Mouse (Mus musculus): ENCODE data around the gene Nudc. TPM values are rescaled to one million over a fixed set of nuclear protein-coding genes. Genes with fewer than 3 reads are reported as not detected.
A peak's percentile ranks its signal among the peaks of the same experiment; 100 is the strongest.

The Nudc gene
- polyA plus RNA-seq, 1 experiment = 61.4 TPM

DNA sequence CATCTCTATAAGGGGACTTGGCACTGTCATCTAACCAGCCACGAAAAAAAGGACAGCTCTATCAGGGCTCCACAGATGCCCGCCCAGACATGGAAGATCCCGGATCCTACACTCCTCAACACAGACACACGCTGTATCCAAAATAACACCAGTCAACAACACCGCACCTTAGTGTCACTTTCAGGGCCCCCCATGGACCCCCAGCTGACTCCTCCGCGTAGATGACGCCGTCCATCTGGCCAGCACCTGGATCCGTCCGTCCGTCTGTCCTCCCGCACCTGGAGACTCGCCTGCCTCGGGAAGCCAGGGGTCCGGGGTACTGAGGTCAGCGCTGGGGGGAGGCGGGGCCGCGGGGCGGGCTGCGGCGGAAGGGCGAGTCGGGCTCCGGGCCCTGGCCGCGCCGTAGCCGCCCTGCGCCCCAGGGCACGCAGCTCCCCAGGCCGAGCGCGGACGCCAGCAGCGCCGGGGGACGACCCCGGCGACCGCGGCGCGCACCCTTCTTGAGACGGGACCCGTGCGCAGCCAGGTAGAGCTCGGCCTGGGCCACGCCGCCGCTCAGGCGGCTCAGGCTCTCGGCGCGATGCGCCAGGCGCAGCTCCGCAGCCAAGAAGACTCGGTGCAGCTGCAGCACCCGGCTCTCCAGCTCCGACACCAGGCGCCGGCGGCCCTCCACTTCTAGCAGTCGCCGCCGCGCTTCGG lies 48.2 kb downstream of the Nudc start:
- TF ChIP-seq CTCF (conservative IDR thresholded peaks at IDR 0.05; ENCODE audit: insufficient read depth, insufficient read length, low read depth, low read length) (no peak), POLR2A (IDR thresholded peaks at IDR 0.05; ENCODE audit: low read depth, low read length) (no peak)
- H3K4me1 ChIP-seq (ENCODE audit: control insufficient read depth, insufficient read depth, low read length) = 0 out of 2 replicates have a peak, but pooled peaks cover 6% of the 10 kb centered on the region
- H3K27ac ChIP-seq (ENCODE audit: insufficient read depth, low read depth, low read length) = no peak overlapping the region
- no peaks in the 10 kb centered on the region; the same call in 1 of the 2 replicates for H3K27me3 ChIP-seq (replicated peaks; ENCODE audit: control insufficient read depth, insufficient read depth, low read length)
- peak; percentile 28 for DNase-seq
- H3K36me3 ChIP-seq (ENCODE audit: control insufficient read depth, insufficient read depth, low read length) = no peaks in the 10 kb centered on the region
- 3% methylated on average over 70 of the region's 70 CpGs for WGBS
- H3K4me3 ChIP-seq (ENCODE audit: insufficient read depth, low read depth, low read length) = peak overlapping the region; percentile 59

DNA sequence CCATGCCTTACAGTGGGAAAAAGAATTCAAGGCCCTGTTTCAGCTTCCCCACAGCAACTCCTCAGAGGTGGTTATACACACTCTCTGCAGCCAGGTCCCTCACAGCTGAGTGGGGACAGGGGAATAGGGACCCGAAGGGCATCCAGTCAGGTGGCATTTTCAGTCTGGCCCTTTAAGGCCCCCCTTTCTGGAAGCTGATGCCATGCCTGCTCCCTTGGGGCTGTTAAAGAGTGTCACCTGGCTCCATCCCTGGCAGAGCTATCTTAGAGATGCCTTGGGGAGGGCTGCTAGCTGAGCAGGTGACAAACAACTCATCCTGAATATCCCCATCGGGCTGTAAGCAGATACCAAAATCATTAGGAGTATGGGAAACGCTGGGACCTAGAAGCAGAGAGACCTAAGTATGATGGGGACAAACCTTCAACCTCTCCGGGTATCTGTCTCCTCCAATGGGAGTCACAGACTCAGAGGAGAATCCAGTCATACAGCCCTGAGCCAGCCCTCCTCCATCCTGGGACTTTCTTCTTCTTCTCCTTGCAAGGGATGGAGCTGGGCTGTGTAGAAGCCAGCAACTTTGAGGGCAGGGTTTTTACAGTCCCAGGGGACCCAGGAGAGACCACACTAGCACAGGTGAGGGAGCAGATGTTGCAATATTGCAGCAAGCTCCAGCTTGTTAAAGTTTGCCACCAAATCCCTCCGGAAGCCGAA lies 48.9 kb downstream of the Nudc start:
- Histone ChIP-seq H3K27me3 (replicated peaks; ENCODE audit: control insufficient read depth, insufficient read depth, low read length) (no peaks in the 10 kb centered on the region; the same call in 1 of the 2 replicates), H3K4me1 (ENCODE audit: control insufficient read depth, insufficient read depth, low read length) (peaks cover 6% of the 10 kb centered on the region; the same call in 1 of the 2 replicates), H3K27ac (ENCODE audit: insufficient read depth, low read depth, low read length) (no peak overlapping the region), H3K4me3 (ENCODE audit: insufficient read depth, low read depth, low read length) (no peak overlapping the region), H3K36me3 (ENCODE audit: control insufficient read depth, insufficient read depth, low read length) (no peaks in the 10 kb centered on the region)
- WGBS = 43% methylated on average over 6 of the region's 6 CpGs
- DNase-seq = no peak
- no peak for TF ChIP-seq CTCF (conservative IDR thresholded peaks at IDR 0.05; ENCODE audit: insufficient read depth, insufficient read length, low read depth, low read length)
- no peak for TF ChIP-seq POLR2A (IDR thresholded peaks at IDR 0.05; ENCODE audit: low read depth, low read length)

DNA sequence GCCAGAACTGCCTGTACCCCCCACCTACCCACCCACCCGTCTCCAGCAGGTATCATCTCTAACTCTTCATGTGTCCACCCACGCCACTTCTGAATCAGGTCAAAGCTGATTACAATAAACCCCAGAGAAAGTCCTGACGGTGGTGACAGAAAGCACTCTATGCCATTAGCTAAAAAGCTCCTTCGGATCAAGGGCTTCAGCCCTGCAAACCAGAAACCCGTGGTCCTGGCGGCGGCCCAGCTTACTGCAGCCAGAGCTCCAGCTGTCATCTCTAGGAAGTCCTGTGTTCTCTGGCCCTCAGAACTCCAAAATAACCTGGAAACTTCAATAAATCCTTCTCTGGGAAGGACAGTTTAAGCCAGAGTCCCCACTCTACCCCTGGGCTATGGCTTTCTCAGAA lies 50.1 kb downstream of the Nudc start:
- Histone ChIP-seq H3K27ac (ENCODE audit: insufficient read depth, low read depth, low read length) (no peak overlapping the region), H3K36me3 (ENCODE audit: control insufficient read depth, insufficient read depth, low read length) (no peaks in the 10 kb centered on the region), H3K27me3 (replicated peaks; ENCODE audit: control insufficient read depth, insufficient read depth, low read length) (no peaks in the 10 kb centered on the region; the same call in 1 of the 2 replicates), H3K4me1 (ENCODE audit: control insufficient read depth, insufficient read depth, low read length) (peaks cover 6% of the 10 kb centered on the region; the same call in 1 of the 2 replicates), H3K4me3 (ENCODE audit: insufficient read depth, low read depth, low read length) (no peak overlapping the region)
- peak; percentile 57 for DNase-seq
- 55% methylated on average over 7 of the region's 7 CpGs for WGBS
- TF ChIP-seq POLR2A (IDR thresholded peaks at IDR 0.05; ENCODE audit: low read depth, low read length) (no peak), CTCF (conservative IDR thresholded peaks at IDR 0.05; ENCODE audit: insufficient read depth, insufficient read length, low read depth, low read length) (no peak)

DNA sequence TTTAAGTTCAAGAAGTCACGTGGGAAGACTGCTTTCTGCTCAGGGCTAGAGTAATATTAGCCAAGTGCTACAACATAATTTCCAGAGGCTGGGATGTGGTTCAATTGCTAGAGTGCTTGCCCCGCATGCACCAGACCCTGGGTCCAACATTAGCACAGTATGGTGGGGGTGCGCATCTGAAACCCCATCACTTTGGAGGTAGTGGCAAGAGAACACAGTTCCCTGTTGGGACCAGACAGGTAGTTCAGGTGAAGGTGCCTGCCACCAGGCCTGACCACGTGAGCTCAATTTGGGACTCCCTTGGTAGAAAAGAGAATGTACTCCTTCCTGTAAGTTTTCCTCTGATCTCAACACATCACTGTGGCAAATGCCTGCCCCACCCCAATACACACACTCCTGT lies 50.9 kb downstream of the Nudc start:
- Histone ChIP-seq H3K27ac (ENCODE audit: insufficient read depth, low read depth, low read length) (no peak overlapping the region), H3K4me1 (ENCODE audit: control insufficient read depth, insufficient read depth, low read length) (peaks cover 6% of the 10 kb centered on the region; the same call in 1 of the 2 replicates), H3K27me3 (replicated peaks; ENCODE audit: control insufficient read depth, insufficient read depth, low read length) (no peaks in the 10 kb centered on the region; the same call in 1 of the 2 replicates), H3K4me3 (ENCODE audit: insufficient read depth, low read depth, low read length) (no peak overlapping the region), H3K36me3 (ENCODE audit: control insufficient read depth, insufficient read depth, low read length) (no peaks in the 10 kb centered on the region)
- 57% methylated on average over 4 of the region's 4 CpGs for WGBS
- TF ChIP-seq POLR2A (IDR thresholded peaks at IDR 0.05; ENCODE audit: low read depth, low read length) (no peak), CTCF (conservative IDR thresholded peaks at IDR 0.05; ENCODE audit: insufficient read depth, insufficient read length, low read depth, low read length) (no peak)
- no peak for DNase-seq

DNA sequence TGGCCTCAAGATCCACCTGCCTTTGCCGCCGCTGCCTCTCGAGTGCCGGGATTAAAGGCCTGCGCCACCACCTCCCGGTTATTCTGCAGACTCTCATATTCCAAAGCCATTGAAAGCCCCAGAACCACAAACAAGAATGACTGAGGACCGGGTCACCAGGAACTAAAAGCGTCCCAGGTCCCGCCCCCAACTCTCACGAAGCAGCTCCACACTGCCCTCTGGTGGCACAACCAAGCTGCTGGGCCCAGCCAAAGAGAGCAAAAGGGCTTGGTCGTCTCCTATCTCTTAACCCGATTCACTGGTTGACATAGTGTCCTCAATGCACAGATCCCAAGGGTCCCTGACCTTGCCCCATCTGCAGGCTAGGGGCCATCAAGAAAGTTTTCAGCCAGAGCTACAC lies 51.4 kb downstream of the Nudc start:
- WGBS = under 1% methylated on average over 12 of the region's 12 CpGs
- H3K4me3 ChIP-seq (ENCODE audit: insufficient read depth, low read depth, low read length) = peak overlapping the region; percentile 44
- peak overlapping the region; percentile 79 for H3K27ac ChIP-seq (ENCODE audit: insufficient read depth, low read depth, low read length)
- TF ChIP-seq CTCF (conservative IDR thresholded peaks at IDR 0.05; ENCODE audit: insufficient read depth, insufficient read length, low read depth, low read length) = peak; percentile 87
- no peak for TF ChIP-seq POLR2A (IDR thresholded peaks at IDR 0.05; ENCODE audit: low read depth, low read length)
- peaks cover 6% of the 10 kb centered on the region; the same call in 1 of the 2 replicates for H3K4me1 ChIP-seq (ENCODE audit: control insufficient read depth, insufficient read depth, low read length)
- DNase-seq = peak; percentile 94
- H3K27me3 ChIP-seq (replicated peaks; ENCODE audit: control insufficient read depth, insufficient read depth, low read length) = no peaks in the 10 kb centered on the region; the same call in 1 of the 2 replicates
- H3K36me3 ChIP-seq (ENCODE audit: control insufficient read depth, insufficient read depth, low read length) = no peaks in the 10 kb centered on the region

DNA sequence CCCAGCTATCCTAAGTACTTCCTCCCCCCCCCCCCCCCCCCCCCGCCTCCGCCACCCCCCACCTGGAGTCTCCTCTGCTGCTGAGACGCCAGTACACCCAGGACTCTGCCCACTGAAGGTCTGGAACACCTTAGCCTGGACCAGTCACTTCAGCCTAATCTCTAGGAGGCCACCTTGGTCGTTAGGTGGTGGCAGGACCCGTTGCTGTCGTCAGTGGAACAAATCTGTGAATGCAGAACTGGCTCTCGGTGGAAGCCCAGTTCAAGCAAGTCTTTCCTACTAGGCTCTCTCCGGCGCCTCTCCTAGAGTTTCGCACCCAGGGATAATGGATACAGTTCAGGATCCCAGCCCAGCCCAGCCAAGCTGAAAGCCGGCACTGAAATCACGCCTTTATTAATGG lies 51.9 kb downstream of the Nudc start:
- Histone ChIP-seq H3K27ac (ENCODE audit: insufficient read depth, low read depth, low read length) (peak overlapping the region; percentile 79), H3K27me3 (replicated peaks; ENCODE audit: control insufficient read depth, insufficient read depth, low read length) (no peaks in the 10 kb centered on the region; the same call in 1 of the 2 replicates), H3K36me3 (ENCODE audit: control insufficient read depth, insufficient read depth, low read length) (no peaks in the 10 kb centered on the region), H3K4me1 (ENCODE audit: control insufficient read depth, insufficient read depth, low read length) (peaks cover 6% of the 10 kb centered on the region; the same call in 1 of the 2 replicates), H3K4me3 (ENCODE audit: insufficient read depth, low read depth, low read length) (peak overlapping the region; percentile 44)
- 10% methylated on average over 11 of the region's 12 CpGs for WGBS
- DNase-seq = peak; percentile 41
- no peak for TF ChIP-seq CTCF (conservative IDR thresholded peaks at IDR 0.05; ENCODE audit: insufficient read depth, insufficient read length, low read depth, low read length)
- TF ChIP-seq POLR2A (IDR thresholded peaks at IDR 0.05; ENCODE audit: low read depth, low read length) = no peak

DNA sequence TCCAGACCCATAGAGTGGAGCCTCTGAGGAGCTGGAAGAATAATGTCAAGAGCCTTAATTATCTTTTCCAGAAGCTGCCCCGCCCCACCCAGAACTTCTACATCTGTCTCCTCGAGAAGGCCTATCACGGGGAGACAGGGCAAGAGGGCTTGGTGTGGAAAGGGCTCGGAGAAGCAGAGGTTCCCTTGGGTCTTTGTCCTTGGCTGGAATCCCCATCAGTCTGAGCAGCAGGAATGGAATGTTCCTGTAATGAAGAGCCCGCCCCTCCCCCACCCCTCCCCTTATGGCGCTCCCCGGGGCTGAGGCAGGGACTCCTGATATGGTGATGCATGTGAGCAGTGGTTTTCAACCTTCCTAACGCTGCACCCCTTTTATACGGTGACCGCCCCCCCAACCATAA lies 54.0 kb downstream of the Nudc start:
- Histone ChIP-seq H3K27me3 (replicated peaks; ENCODE audit: control insufficient read depth, insufficient read depth, low read length) (no peaks in the 10 kb centered on the region), H3K4me1 (ENCODE audit: control insufficient read depth, insufficient read depth, low read length) (peaks cover 6% of the 10 kb centered on the region; the same call in 1 of the 2 replicates), H3K36me3 (ENCODE audit: control insufficient read depth, insufficient read depth, low read length) (no peaks in the 10 kb centered on the region), H3K27ac (ENCODE audit: insufficient read depth, low read depth, low read length) (no peak overlapping the region), H3K4me3 (ENCODE audit: insufficient read depth, low read depth, low read length) (no peak overlapping the region)
- peak; percentile 44 for DNase-seq
- WGBS = 41% methylated on average over 10 of the region's 10 CpGs
- TF ChIP-seq CTCF (conservative IDR thresholded peaks at IDR 0.05; ENCODE audit: insufficient read depth, insufficient read length, low read depth, low read length) = no peak
- no peak for TF ChIP-seq POLR2A (IDR thresholded peaks at IDR 0.05; ENCODE audit: low read depth, low read length)

Data from kidney, adult 2 months (tissue).